Mouse (Mus musculus): Measurements from ENCODE around the gene Ubtd2.

DNA sequence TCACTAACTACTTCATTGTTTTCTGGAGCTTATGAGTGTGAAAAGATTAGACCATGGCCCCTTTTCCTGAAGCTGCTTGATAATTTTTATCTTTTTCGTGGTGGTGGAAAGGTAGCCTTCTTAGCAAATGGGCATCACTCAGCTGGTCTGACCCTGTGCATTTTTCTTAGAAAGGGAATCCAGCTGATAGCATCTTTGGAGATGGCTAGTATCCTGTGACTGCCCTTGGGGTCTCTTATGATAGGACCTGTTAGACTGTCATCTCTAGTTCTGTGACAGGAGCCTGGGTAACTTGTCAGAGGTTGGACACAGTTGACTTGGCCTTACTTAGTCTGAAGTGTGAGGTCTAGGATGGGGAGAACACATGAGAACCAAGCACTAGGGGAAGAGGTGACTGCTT lies 64.2 kb downstream of the Ubtd2 start:
- no peak for TF ChIP-seq POLR2A (IDR thresholded peaks at IDR 0.05; ENCODE audit: insufficient read depth, low read depth, low read length)
- TF ChIP-seq CTCF (IDR thresholded peaks at IDR 0.05; ENCODE audit: insufficient read depth, low read depth, low read length): no peak
